Mouse (Mus musculus): ENCODE data around the gene Iqschfp. TPM values are rescaled to one million over a fixed set of nuclear protein-coding genes. Genes with fewer than 3 reads are reported as not detected.
A peak's percentile ranks its signal among the peaks of the same experiment; 100 is the strongest.
"Not testable (repeated sequence)": the region's sequence is repeated elsewhere in the genome, so short reads cannot be mapped to it uniquely, and the experiment has no call there.

Gene Iqschfp
- total RNA-seq, 2 experiments from 2014 or later: 15.2 to 17.4 TPM

- intact Hi-C loops (cut with DNase I): loop anchor here (5.0 to 10.0 kb wide), 2 partner anchors 483 to 656 kb away; no protein-coding TSS in a partner anchor
- peak; percentile 51 for DNase-seq
Measured at GRCm38 (mm10) chr3:68059162-68059800, 167.2 kb downstream of the Iqschfp start.

DNA sequence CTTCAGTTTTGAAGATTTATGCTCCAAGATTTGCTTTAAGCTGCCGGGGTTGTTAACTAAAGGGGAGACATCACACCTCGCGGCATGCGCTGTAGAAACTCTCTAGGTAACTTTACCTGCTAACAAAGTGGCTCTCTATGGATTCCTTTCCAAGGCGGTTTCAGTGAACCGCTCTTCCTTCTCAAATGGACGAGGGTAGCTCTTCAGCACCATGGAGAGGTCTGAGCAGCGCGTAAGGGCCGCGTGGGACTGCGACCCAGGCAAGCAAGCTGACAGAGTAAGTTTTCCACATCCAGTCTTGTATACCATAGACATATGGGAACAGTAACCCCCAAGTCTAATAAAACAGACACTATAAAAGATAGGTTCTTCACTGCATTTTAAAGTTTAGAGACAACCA, 172.7 kb downstream of the Iqschfp start, which contains the start of gene Schip1:
Gene Schip1, plus strand, starts transcription at position 72 of the 400 bp plus-strand sequence.
- peak; percentile 17 for DNase-seq
- intact Hi-C loops (cut with DNase I): loop anchor here (10.0 kb wide), 1 partner anchor 430 kb away; no protein-coding TSS in a partner anchor

DNA sequence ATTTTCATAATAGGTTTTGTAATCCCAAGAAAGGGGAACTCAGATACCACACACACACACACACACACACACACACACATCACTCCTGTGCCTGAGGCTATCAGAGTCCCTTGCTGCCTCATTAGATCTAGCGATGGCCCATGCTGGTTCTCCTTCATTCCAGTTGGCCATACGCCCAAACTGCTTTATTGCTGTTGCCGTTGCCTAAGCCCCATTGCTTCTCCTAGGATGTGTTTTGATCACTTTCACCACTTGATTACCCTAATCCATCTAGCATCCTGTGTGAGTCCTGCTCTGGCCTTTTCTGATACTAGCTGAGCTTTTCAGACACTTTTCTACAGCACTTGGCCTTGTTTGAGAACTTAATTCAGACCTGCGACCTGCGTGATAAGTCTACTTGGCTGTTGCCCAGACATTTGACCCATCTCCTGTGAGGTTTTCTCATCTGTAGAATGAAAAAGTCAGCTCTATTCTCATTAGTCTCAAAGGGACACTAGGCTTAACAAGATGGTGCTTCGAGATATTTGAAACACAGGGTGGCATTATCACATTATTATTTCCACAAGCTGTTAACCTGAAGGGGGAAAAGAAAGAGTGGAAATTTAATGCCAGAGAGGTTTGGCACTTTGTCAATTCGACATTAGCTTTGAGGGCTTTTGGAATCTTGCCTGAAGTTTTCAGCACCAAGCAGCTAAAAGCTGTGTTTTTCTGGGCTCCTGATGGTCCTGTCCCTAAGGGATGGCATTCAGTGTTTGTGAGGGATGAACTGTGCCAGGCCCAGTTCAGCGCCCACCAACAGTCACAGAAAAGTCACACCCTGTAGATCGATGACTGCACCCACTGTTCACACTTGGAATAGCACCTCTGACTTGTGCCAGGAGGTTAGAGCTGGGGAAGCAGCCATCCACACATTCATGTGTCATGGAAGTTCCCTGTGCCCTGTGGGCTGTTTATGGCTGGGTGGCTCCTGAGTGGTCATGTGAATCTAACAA, 179.7 kb downstream of the Iqschfp start:
- DNase-seq: peak; percentile 86
- intact Hi-C loops (cut with DNase I): no loop called here

DNA sequence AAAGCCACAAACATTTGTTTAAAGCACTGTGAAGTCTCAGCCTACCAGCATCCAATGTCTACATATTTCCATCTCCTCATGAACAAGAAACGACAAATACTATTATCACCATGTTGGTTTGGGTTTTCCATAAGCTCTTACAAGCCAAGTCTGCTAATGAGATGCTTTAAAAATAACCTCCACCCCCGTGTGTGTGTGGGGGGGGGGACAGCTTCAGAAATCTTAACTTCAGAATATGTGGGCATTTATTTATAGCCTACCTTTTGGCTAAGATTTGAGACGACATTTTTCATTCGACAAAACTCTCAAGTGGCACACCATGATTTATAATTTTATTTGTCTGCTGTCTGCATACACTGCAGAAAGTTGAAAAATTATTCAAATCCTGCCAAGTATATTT, 185.4 kb downstream of the Iqschfp start:
- intact Hi-C loops (cut with DNase I): no loop called here
- DNase-seq: no peak

DNA sequence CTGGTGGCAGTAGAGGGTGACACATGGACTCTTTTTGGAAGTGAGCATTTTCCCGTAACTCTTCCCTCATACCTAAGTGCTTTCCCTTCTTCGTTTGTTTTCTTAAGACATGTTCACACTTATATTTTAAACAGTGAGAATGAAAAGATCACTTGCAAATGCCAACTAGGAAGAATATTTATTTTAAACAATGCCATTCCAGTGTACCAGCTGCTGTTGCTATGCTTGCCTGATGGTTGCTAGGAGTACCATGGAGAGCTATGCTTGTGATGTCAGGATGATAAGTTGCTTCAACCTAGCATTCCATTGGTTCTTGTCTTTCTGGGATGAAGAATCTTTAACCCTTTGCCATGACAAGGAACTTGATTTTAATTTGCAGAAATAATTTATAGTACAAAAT, 193.0 kb downstream of the Iqschfp start:
- no peak for DNase-seq
- intact Hi-C loops (cut with DNase I): no loop called here

DNA sequence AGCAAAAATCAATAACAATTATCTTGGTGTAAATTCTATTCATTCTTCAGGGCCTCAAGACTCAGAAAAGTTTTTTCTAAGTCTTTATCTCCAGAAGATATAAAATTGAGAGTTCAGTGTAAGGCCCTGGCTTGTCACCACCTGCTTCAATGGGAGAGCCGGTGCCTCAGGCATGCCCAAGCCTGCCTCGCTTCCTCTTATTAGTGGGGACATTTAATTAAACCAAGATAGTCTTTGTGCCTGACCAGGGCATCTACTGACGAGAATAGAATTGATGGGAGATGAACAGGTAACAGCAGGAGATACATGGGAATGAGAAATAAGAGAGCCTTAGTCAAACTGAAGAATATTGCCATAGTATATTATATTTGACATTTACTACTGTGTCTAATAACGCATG, 200.1 kb downstream of the Iqschfp start:
- DNase-seq: no peak
- intact Hi-C loops (cut with DNase I): no loop called here

GRCm38 (mm10) chr3:68096724-68097431, 204.8 kb downstream of the Iqschfp start:
- DNase-seq: no peak

DNA sequence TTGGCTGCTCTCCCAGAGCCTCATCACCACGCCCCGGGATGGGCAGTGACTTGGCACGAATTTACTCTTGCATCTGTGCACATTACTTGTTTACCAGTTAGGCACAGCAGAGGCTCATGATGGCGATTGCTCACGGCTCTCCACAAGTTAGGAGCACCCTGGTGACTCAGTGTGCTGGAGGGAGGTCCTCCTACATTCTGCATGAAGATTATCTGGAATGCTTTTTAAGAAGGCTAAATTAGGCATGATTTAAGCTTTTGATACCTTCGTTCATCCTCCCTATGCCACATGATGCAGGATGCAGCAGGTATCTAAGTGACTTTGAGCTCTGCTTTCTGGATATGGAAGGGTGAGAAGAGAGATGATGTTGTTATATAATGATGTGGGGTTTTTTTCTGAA, 207.5 kb downstream of the Iqschfp start:
- intact Hi-C loops (cut with DNase I); DNase-seq: not testable (repeated sequence)

More at GRCm38 (mm10) chr3:68096724-68097431, 204.8 kb downstream of the Iqschfp start:
- intact Hi-C loops (cut with DNase I): no loop called here

- DNase-seq: no peak
- intact Hi-C loops (cut with DNase I): no loop called here
Measured at GRCm38 (mm10) chr3:68101343-68101742, 209.3 kb downstream of the Iqschfp start.

- no peak for DNase-seq
- intact Hi-C loops (cut with DNase I): no loop called here
Measured at GRCm38 (mm10) chr3:68105081-68105685, 213.2 kb downstream of the Iqschfp start.

DNA sequence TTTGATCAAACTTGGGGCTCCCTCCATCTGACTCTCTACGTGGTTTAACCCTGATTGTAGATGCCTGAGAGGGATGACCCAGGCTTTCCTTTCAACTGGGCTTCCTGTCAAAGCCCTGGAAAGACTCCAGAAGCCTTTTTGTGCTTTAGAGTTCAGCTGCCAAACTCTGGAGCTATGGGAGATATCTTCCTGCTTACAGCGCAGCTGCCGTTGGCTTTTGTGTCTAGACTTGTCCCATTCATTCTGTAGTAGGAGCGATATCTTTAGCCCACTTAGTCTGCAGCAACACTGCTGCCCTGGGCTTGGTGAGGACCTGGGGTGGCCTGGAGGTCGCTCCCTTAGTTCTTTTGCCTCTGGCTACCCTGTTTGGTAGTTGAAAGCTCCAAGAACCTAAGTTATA, 229.3 kb downstream of the Iqschfp start:
- DNase-seq: peak; percentile 32
- intact Hi-C loops (cut with DNase I): no loop called here

- intact Hi-C loops (cut with DNase I): no loop called here
- DNase-seq: no peak
Measured at GRCm38 (mm10) chr3:68126284-68126856, 234.3 kb downstream of the Iqschfp start.

GRCm38 (mm10) chr3:68130386-68130785, 238.4 kb downstream of the Iqschfp start:
- intact Hi-C loops (cut with DNase I): no loop called here

GRCm38 (mm10) chr3:68138833-68139627, 247.0 kb downstream of the Iqschfp start:
- intact Hi-C loops (cut with DNase I): no loop called here
- DNase-seq: no peak

More at GRCm38 (mm10) chr3:68130386-68130785, 238.4 kb downstream of the Iqschfp start:
- DNase-seq: no peak

- DNase-seq: no peak
- intact Hi-C loops (cut with DNase I): no loop called here
Measured at GRCm38 (mm10) chr3:68150688-68151087, 258.7 kb downstream of the Iqschfp start.

DNA sequence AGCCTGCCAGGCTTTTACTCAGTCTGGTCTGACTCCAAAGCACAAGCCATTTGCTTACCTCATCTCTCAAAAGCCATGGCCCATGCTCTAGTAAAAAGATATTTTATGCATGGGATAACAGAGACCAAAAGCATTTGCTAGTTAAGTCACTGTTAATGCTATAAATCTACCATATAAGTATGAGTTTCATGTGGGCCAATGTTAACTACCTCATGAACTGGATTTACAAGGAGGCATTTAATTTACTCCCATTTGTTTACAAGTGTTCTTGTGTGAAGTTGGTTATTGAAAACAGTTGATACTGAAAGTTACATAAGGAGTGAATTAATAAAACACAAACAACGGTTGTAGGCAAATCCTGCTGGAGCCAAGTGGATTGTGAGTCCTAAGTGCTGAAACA, 268.1 kb downstream of the Iqschfp start:
- intact Hi-C loops (cut with DNase I): no loop called here
- no peak for DNase-seq

GRCm38 (mm10) chr3:68160760-68161159, 268.7 kb downstream of the Iqschfp start:
- DNase-seq: no peak
- intact Hi-C loops (cut with DNase I): no loop called here

- no peak for DNase-seq
- intact Hi-C loops (cut with DNase I): no loop called here
Measured at GRCm38 (mm10) chr3:68178248-68178647, 286.2 kb downstream of the Iqschfp start.

DNA sequence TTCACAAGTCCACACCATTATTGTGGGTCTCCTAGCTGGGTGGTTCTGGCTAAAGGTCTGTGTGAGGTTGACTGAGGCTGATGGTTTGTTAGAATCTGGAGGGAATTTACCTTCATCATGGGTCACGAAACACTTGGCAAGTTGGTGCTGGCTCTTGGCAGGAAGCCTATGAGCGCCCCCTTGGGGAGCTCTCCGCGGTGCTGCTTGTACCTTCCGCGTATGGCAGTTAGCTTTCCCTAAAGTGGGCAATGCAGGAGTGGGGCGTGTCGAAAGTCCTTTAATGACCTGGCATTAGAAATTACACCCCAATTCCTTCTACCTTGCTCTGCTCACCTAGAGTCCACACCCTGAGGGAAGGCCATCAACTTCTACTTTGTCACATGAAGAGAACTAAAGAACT, 295.4 kb downstream of the Iqschfp start:
- intact Hi-C loops (cut with DNase I): no loop called here
- peak; percentile 7 for DNase-seq
